In the genomic region with DNA sequence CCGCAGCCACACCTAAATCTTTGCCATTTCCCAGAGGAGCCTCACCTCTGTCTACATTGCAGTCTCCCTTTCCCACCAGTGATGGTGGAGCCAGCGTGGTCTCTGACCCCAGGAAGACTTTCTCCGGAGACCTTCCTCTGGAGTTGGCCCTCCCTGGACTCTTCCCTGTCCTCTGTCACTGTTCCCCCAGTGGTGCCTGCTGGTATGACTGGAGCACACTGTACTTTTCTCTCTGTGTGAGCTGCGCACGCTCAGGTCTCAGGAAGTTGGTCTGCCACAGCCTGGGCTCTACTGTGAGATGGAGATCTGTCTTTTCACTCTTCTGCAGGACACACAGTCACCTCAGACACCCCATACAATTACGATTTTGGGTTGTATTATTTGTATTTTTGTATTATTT, we compare ENCODE assay signal across 10 mouse cellular contexts. TPM values are rescaled to one million over a fixed set of nuclear protein-coding genes. Genes with fewer than 3 reads are reported as not detected.
DNase-seq lines count a peak whose midpoint lies in the region; ATAC-seq and TF ChIP-seq lines count a peak whose summit lies in the region.
"Had no signal": no experiment of that assay in that cellular context is flagged by ENCODE, and none has a peak within 500 bp of the region (broad histone marks: within the 10 kb centered on the region; RNA-seq: fewer than 3 reads in every experiment).

No protein-coding gene starts in this region.

- DNase-seq in brain, embryonic 14.5 days (ENCODE audit: low read depth) = no peak
- no peak for DNase-seq in spleen, adult 12 weeks (ENCODE audit: low spot score)
- no peak for DNase-seq in frontal cortex, postnatal 14 days (ENCODE audit: low spot score in 2 of 2)
- DNase-seq in ovary, postnatal 36 days (ENCODE audit: low spot score) = no peak

- H3K4me1 ChIP-seq in intestine, embryonic 16.5 days (ENCODE audit: control insufficient read depth, insufficient read depth, low read length) = peaks cover 17% of the 10 kb centered on the region
- H3K4me1 ChIP-seq in intestine, embryonic 15.5 days (replicated peaks) = peaks cover 19% of the 10 kb centered on the region
- H3K4me1 ChIP-seq in liver, embryonic 16.5 days (ENCODE audit: control insufficient read depth, low read depth, low read length) = no peaks in the 10 kb centered on the region; the same call in none of the 2 replicates

- TF ChIP-seq POLR2A in brain, embryonic 14.5 days (IDR thresholded peaks at IDR 0.05; ENCODE audit: borderline replicate concordance, extremely low read depth, insufficient read depth, insufficient read length, poor library complexity, severe bottlenecking) = no peak

- H3K9ac ChIP-seq in intestine, embryonic 16.5 days (ENCODE audit: low read depth, low read length) = no peak overlapping the region
- no peak overlapping the region for H3K9ac ChIP-seq in intestine, embryonic 15.5 days
- no peak overlapping the region for H3K9ac ChIP-seq in liver, embryonic 16.5 days (ENCODE audit: low read depth, low read length)
- H3K9ac ChIP-seq: embryonic facial prominence, embryonic 12.5 days; neural tube, embryonic 13.5 days had no signal

- 61% methylated on average over 6 of the region's 6 CpGs for WGBS in intestine, embryonic 16.5 days
- 59% methylated on average over 6 of the region's 6 CpGs for whole genome bisulfite sequencing in intestine, embryonic 15.5 days
- WGBS in liver, embryonic 16.5 days (ENCODE audit: insufficient replicate concordance) = 29% methylated on average over 6 of the region's 6 CpGs

- no peak overlapping the region for H3K27ac ChIP-seq in intestine, embryonic 16.5 days (ENCODE audit: low read length)
- no peak overlapping the region for H3K27ac ChIP-seq in intestine, embryonic 15.5 days
- H3K27ac ChIP-seq in liver, embryonic 16.5 days (ENCODE audit: low read length) = no peak overlapping the region
- H3K27ac ChIP-seq: embryonic facial prominence, embryonic 12.5 days; neural tube, embryonic 13.5 days had no signal

- no peaks in the 10 kb centered on the region for H3K9me3 ChIP-seq in intestine, embryonic 16.5 days (ENCODE audit: control insufficient read depth, low read length)
- no peaks in the 10 kb centered on the region for H3K9me3 ChIP-seq in intestine, embryonic 15.5 days
- no peaks in the 10 kb centered on the region for H3K9me3 ChIP-seq in liver, embryonic 16.5 days (replicated peaks; ENCODE audit: control insufficient read depth, low read length)
- H3K9me3 ChIP-seq: embryonic facial prominence, embryonic 12.5 days; neural tube, embryonic 13.5 days had no signal

- H3K4me2 ChIP-seq in intestine, embryonic 16.5 days (ENCODE audit: low read depth, low read length) = no peak overlapping the region
- no peak overlapping the region for H3K4me2 ChIP-seq in intestine, embryonic 15.5 days (replicated peaks)
- H3K4me2 ChIP-seq in liver, embryonic 16.5 days (ENCODE audit: low read depth, low read length) = no peak overlapping the region
- H3K4me2 ChIP-seq: embryonic facial prominence, embryonic 12.5 days; neural tube, embryonic 13.5 days had no signal

- ATAC-seq in intestine, embryonic 16.5 days = peak; percentile 36; the same call in 1 of the 2 replicates
- no peak for ATAC-seq in intestine, embryonic 15.5 days
- peak; percentile 49 for ATAC-seq in CD4-positive, CD25-positive, alpha-beta regulatory T cell, adult 4 months
- ATAC-seq in liver, embryonic 16.5 days (ENCODE audit: low read depth) = peak; percentile 60

- H3K27me3 ChIP-seq in intestine, embryonic 16.5 days (replicated peaks; ENCODE audit: control insufficient read depth, insufficient read depth, low read length) = no peaks in the 10 kb centered on the region
- H3K27me3 ChIP-seq in intestine, embryonic 15.5 days (replicated peaks) = no peaks in the 10 kb centered on the region; the same call in 1 of the 2 replicates
- H3K27me3 ChIP-seq in liver, embryonic 16.5 days (ENCODE audit: control insufficient read depth, insufficient read depth, low read depth, low read length) = peaks cover 40% of the 10 kb centered on the region

- H3K36me3 ChIP-seq in intestine, embryonic 16.5 days (ENCODE audit: control insufficient read depth, insufficient read depth, low read length) = no peaks in the 10 kb centered on the region
- no peaks in the 10 kb centered on the region for H3K36me3 ChIP-seq in intestine, embryonic 15.5 days
- no peaks in the 10 kb centered on the region for H3K36me3 ChIP-seq in liver, embryonic 16.5 days (ENCODE audit: control insufficient read depth, insufficient read depth)
- H3K36me3 ChIP-seq: embryonic facial prominence, embryonic 12.5 days; neural tube, embryonic 13.5 days had no signal

- peak; percentile 31; the same call in 1 of the 2 replicates for TF ChIP-seq CTCF in brain, embryonic 14.5 days (IDR thresholded peaks at IDR 0.05; ENCODE audit: borderline replicate concordance, extremely low read depth, insufficient read depth, insufficient read length)

- no peak overlapping the region for H3K4me3 ChIP-seq in intestine, embryonic 16.5 days (ENCODE audit: low read length)
- H3K4me3 ChIP-seq in intestine, embryonic 15.5 days (replicated peaks) = no peak overlapping the region
- no peak overlapping the region for H3K4me3 ChIP-seq in liver, embryonic 16.5 days (ENCODE audit: low read depth, low read length)
- H3K4me3 ChIP-seq: embryonic facial prominence, embryonic 12.5 days; neural tube, embryonic 13.5 days had no signal

RNA-seq across cellular contexts. Expression of a gene that starts 39.6 kb away (rescaled TPM):
- 149 and 156 TPM in 2 replicates for polyA plus RNA-seq in intestine, embryonic 16.5 days (2015; fragmentation: Nextera tagmentation; extraction: Ambion mirVana)
- 132 and 136 TPM in 2 replicates for polyA plus RNA-seq in intestine, embryonic 15.5 days (2015; fragmentation: Nextera tagmentation; extraction: Ambion mirVana)
- polyA plus RNA-seq in CD4-positive, CD25-positive, alpha-beta regulatory T cell, adult 4 months (2017; shearing (Covaris generic)) = 10 to 100 TPM; 33.8 to 49.9 TPM
- 94.7 and 96.9 TPM in 2 replicates for polyA plus RNA-seq in brain, embryonic 14.5 days (2012; rRNA removed)
- 288 and 291 TPM in 2 replicates for polyA plus RNA-seq in liver, embryonic 16.5 days (2015; fragmentation: Nextera tagmentation; extraction: Ambion mirVana)
